Mouse (Mus musculus) lung, adult 2 months (tissue): ENCODE measurements around the gene Zfp346.

Experiments used
- CTCF ChIP-seq: fragments of 200-500 bp; IDR thresholded peaks from 2 replicates; pipeline ENCODE4 v1.5.1; 2011; ENCODE audit warnings: mild to moderate bottlenecking, low read length, control low read depth; ENCODE audit not compliant: insufficient read depth
- POLR2A ChIP-seq: fragments of 200-500 bp; IDR thresholded peaks from 2 replicates; pipeline ENCODE4 v1.6.1; 2011; ENCODE audit warnings: low read depth, mild to moderate bottlenecking, control low read depth, low read length, borderline replicate concordance; ENCODE audit errors: extremely low read depth

GRCm38 (mm10) chr13:55124903-55125302, 19.8 kb downstream of the Zfp346 start:
- no peak for TF ChIP-seq CTCF
- no peak for TF ChIP-seq POLR2A
